Mouse (Mus musculus): Measurements from ENCODE around the gene Rb1.

- TF ChIP-seq GATA1 (IDR thresholded peaks at IDR 0.05; ENCODE audit: low read length): no peak
- TF ChIP-seq TAL1 (IDR thresholded peaks at IDR 0.05; ENCODE audit: low read length): no peak
These were observed 178.9 kb downstream of the Rb1 start for GRCm38 (mm10) chr14:73146721-73147120.
